Mouse (Mus musculus): Measurements from ENCODE around the gene Serpinb2.

Serpinb2 gene

DNA sequence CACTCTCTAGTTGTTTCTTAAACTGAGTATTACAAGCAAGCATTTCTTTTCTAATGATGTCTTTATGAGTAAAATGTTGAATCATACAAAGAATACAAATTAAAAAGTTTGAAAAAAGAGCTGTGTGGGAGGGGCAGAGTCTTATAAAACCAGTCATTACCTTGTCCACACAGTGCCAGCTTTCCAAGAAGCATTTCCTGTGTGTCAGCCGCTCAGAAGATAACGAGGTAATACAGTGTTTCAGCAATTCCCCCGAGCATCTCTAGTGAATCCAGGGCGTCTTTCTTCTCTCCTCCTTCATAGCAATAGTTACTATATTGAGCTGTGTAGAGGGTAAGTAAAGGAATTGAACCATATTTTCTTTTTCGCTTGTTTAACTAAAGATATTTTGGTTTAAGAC, at the start of gene Serpinb2:
TSS of gene Serpinb2 (plus strand) at position 172 of the 400 bp plus-strand sequence.
- DNase-seq (ENCODE audit: low read depth, low spot score), result no peak

DNA sequence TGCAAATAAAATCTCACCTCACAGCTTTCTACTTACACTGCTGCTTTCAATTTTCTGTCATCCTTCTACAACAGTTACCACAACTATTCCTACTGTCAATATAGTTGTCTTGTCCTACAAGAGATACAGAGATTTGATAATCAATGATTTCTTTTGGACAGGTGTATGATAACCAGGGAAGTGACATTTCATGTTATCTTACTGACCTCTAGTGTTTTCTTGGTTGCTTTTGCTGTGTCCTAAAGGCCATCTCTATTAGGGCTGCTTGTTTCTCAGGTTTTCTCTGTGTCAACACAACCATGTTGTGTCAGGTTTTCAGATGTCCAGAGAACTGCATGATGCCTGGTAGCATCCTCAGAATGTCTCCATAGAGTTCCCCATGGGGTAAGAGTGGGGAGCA, 31.3 kb upstream of the Serpinb2 start:
- no peak for DNase-seq (ENCODE audit: low read depth, low spot score)

DNA sequence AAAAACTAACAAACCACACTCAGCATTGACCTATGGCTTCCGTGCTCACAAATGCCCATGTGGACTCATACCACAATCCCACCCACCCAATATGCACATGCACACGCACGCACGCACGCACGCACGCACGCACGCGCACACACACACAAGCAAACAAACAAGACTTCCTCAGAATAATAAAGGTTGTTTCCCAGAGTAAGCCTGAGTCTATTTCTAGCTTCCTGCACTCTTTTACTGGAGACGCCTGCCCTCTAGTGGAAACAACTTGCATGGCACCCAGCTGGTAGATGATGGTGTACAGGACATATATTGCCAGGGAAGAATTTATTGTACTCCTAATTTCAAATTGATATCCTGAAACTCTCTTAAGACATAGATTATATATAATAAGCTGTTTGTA, 29.8 kb upstream of the Serpinb2 start:
- DNase-seq (ENCODE audit: low read depth, low spot score), result peak; percentile 39

DNA sequence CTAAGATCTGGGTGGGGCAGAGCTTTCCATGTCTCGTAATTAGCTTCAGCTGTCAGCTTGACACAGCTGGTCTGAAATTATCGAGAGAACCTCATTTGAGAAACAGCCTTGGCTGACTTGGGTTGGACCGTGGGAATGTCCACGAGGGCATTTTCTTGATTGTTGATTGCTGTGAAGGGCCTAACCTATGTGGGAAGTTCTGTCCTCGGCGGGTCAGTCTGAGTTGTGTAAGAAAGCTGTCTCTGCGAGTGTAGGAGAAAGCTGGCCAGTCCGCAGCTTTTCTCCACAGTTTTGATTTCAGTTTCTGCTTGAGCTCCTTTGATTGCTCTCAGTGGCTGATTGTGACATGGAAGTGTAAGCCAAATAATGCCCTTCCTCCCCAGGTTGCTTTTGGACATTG, 21.6 kb upstream of the Serpinb2 start:
- no peak for DNase-seq (ENCODE audit: low read depth, low spot score)

DNA sequence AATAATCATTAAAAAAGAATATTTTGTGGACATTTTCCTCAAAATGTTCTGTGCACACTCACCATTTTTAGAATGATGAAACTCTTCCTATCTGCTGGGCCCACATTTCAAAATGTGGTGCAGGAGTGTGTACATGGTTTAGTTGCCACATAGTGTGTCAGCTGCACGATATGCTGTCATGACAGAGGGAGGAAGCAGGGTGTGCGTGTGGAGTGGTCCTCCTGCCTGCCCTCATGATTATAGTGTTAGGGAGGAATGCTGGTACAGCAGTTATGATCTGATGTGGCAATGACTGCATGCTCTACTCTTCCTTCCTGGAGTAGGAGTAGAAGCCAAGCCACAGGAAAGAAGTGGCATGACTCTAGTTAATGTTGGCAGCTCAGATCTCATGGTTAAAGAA, 14.4 kb upstream of the Serpinb2 start:
- no peak for DNase-seq (ENCODE audit: low read depth, low spot score)

DNA sequence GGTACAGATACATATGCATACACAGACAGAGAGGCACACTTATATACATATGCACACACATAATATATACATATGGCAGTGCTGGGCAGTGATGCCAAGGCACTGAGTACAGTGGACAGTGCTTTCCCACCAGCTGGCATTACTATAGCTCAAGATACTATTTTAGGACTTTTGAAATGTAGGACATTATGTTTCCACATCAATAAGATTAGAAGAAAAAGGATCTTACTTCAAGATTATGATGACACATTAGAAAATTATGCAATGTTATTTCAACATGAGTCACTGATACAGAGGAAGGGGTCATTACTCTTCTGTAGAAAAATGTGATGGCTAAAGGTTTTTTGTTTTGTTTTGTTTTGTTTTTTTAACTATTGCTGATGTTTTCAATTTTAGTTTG, 9.2 kb upstream of the Serpinb2 start:
- DNase-seq (ENCODE audit: low read depth, low spot score), result no peak

DNA sequence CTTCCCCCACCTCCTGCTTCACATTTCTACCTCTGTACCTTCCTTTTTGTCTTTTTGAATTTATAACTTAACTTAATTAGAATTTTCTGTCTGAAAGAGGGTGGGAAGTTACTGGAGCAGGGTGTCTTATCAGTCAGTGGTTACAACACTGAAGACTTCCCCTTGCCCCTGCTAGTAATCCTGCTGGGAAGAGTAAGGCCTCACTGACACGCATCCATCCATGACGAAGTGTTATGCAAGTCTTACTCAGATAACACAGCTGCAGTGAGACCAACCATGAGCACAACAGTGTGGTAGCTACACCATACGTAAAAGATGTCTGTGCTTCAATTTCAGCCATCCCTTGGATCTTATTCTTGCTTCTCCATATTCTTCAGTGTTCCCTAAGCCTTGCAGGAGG, 7.9 kb upstream of the Serpinb2 start:
- no peak for DNase-seq (ENCODE audit: low read depth, low spot score)

DNA sequence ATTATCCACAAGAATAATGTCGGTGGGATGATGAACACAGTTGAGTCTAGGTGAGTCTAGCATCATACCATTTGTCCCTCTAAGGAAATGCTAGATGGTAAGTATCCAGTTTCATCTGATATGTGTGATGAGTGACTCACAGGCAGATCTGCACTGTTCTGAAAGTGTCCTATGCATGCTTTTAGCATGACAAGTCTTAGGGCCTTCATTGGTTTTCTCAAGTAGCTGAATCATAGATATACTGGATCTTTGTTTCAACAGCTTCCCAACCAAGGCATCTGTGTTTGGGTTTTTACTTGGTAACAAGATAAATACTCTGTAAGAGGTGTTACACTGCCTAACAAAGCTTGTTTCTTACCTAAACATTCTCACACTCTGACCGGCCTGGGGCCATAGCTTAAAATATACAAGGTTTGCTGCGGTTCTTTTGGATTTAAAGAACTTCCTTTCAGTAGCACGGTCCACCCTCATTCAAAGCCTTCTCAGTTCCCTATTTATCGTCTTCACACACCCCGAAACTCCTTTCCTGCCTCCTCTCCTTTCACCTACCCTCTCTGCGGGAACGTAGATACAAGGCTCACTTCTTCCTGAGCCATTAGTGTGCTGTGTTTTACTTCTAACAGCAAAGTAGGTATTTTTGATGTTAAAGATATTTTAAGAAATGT, 5.2 kb upstream of the Serpinb2 start:
- DNase-seq (ENCODE audit: low read depth, low spot score), result no peak

DNA sequence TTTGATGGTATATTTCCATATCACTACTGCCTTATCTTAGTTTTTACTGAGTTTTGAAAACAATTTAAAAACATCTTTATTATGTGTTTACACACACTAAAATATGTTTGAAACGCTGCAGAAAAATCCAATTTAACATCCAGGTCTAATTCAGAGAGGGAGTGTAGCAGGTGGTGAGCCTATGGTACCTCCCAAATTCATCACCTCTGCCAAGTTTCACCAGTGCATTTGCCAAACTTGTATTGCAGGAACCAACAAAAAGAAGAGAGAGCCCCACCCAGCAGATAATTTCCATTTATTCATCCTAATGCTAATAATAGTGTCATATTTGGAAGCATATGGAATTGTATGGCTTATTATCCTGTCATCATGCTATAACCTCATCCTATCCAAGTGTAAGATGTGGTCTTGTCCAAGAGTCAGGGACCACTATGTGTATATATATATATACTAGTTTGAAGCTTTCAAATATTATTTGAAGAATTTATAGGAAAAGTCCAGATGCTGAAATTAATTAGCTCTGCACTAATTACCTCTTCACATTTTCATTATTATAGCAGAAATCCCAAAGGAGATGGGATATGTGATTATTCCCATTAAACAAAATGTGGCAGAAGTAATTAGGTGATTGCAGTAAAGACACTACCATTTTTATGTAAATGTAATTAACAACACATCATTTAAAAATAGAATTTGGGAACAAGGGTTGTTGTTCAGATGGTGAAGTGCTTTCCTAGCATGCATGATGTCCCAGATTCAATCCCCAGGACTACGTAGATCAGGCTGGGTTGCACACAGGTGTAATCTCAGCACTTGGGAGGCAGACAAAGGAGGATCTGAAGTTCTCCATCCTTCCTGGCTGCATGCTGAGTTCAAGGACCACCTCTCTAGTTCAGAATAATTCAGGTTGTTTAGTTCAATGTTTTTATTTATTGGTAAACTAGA, 1.2 kb downstream of the Serpinb2 start:
- no peak for DNase-seq (ENCODE audit: low read depth, low spot score)

DNA sequence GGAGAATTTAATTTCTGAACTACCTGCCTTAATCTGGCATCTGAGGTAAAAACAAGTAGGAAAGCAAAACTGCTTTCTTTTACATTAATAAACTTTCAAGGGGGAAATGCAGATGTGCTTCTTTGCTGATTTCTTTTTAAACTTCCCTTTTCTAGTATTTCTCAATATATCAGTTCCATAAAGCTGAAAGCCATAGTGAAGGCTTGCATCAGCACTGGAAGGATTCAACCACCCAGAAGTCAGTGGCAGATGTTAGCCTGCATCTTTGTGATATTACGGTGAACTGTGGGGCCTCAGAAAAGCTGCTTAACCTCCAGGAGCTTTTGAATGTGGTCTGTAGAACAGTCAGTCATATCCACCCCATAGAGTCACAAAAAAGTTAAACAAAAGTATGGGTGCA, 2.3 kb downstream of the Serpinb2 start:
- no peak for DNase-seq (ENCODE audit: low read depth, low spot score)

DNA sequence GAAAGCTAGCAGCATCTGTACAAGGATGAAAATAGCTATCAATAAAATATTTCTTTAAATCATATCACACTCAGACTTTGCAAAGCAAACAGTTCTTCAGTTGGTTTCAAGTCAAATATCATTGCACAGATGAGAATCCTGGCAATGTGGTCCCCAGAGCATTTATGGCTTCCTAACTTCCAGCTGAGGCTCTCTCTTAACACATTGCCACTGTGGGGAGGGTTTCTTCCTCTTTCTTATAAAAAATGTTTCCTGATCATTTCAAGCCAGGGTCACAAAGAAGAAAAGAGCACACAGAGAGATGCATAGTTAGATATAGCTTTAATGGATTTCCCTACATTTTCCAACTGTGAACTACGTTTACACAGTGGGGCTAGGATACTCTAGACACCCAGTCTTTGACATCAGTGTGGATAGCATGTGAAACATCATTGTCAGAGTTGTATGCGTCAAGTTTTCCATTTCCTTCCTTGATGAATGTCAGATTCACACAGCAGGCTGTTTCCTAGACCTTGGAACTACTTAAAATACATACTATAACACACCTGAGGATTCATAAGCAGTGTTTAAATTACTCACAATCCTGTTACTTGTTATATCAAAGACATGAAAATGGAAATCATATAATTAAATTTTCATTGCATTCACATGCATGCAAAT, 4.7 kb downstream of the Serpinb2 start:
- DNase-seq (ENCODE audit: low read depth, low spot score), result no peak

DNA sequence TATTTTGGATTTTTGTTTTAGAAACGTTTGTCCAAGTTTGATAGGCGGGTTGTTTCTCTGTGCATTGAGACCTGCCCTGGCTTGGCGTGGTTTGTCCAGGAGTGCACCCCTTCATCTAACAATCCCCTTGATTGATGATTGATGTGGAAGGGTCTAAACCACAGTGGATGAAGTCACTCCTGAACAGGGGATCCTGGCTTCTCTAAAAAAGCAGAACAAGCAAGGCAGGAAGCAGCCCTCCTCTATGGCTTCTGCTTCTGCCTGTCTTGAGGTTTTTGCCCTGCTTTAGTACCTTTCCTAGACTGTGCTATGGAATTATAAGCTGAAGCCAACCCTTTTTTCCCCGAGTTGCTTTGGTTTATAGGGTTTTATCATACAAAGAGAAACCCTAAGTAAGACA, 14.4 kb downstream of the Serpinb2 start:
- no peak for DNase-seq (ENCODE audit: low read depth, low spot score)

DNA sequence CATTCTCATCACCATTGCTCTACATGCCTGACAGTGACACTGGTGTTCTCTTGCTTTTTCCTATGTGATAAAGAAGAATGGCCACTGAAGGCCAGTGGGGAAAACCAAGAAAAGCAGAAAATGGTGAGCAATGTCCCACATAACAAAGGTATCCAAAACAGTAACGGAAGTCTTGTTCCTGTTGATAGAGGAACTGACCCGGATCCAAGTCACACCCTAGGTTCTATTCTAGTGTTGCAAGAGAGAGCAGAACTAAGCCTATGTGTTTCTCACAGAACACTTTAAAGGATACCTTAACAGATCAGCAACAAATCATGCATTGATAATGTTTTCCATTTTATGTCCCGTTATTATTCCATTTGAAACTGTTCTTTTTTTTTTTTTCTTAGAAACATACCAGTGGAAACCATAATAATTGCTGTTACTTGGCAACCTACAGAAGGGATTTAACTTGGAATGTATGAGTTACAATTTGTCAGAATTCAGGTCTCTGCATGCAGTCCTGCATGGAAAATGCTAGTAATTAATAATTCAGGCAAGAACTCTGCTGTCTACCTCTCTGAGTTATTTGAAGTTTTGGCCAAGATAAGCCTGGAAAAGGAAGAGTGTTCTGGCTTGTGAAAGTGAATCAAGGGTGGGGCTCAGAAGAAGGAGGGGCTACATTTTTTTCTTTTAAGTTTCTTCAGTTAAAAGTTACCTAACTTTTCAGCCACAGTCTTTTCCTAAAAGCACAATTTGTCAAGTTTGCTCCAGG, 17.3 kb downstream of the Serpinb2 start:
- DNase-seq (ENCODE audit: low read depth, low spot score), result no peak

DNA sequence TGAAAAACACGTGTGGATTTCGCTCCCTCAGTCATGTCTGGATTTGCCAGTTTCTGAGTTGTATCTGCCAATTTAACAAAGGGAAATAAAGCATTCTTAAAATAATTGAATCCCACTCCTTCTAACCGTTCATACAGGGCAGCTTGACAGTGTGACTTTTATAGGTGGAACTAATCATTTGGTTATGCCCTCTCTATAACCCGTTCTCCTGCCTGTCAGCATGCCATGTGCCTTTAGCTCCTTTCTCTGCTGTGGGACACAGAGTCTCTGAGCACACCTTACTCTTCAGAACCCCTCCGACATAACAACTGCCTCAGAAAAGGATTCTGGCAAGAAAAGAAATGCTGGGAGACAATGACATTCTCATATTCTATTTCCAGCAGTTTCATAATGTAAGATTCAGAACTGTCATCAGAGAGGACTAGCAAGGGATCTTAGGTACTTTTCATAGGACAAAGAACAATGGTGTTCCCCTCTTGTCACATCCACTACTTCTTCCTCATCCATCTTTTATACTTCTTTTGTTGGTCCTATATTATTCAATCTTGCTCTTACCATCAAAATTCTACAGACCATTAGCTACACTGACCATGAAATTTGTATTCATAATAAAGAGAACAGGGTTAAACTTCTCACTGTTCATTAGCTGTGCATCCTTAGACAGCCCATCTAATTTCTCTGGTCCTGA, 18.3 kb downstream of the Serpinb2 start:
- no peak for DNase-seq (ENCODE audit: low read depth, low spot score)

DNA sequence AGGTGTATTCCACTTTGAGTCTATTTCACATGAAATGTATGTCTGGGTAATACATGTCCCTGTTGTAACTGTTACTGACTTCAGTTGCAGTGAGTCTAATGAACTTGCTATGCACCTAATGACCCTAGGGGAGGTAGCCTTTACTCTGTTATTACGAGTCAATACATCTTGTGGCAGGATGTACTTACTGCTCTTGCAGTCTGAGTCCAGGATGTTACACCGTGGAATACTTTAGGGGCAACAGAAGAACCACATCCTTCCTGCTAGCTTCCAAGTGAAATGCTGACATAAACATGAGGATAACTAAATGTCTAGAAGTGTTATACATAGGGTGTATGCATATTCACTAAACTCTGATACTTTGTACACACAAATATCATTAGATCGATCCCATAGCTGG, 22.5 kb downstream of the Serpinb2 start:
- no peak for DNase-seq (ENCODE audit: low read depth, low spot score)

DNA sequence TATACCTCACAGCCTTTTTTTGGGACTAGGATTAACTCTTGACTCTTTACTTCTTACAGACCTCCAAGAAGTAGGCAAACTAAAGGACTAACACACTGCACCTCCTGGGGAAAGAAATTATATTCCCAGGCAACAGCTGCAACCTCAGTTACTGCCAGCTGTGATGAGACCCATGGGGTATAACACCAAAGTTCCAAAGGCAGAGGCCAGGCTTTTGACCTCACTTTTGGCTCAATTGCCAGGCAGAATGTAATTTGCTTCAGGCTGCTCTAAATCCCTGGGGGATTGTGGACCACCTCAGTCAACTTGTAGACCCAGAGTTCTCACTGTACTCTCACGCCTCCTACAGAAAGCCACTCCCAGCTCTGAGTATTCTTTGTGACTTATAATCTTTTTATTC, 26.2 kb downstream of the Serpinb2 start:
- DNase-seq (ENCODE audit: low read depth, low spot score), result no peak

DNA sequence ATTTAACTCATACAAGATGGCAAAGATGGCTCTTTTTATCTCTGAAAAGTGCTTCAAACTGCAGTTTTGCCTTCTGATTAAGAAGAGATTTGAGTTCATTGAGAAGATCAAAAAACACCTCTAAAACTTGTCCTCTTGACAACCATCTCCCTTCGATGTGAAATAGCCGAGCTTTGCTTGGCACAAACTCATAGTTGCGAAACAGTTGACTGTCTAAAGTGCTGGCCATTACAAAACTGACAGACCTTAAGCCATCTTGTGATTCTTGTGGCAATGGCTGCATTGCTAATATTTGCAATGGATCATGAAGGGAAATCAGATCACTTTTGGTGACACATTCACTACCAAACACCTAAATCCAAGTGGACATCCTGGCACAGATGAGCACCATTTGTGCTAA, 48.3 kb downstream of the Serpinb2 start:
- DNase-seq (ENCODE audit: low read depth, low spot score), result no peak

DNA sequence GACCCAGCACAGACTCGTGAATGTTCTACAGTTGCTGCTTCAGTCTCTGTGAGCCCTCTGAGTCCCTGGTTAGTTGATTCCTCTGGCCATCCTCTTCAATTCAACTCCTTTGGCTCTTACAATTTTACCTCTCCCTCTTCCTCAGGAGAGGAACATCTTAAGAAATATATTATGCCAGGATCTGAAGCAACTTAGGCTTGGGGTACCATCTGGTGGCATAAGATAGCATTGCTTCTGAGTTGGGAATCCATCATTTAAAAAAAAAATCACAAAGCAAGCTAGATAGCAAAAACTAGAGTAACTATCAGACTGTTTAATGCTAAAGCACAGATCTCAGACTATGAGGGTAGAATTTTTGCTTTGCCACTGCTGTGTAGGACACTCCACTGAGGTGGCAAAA, 50.9 kb downstream of the Serpinb2 start:
- peak; percentile 12 for DNase-seq (ENCODE audit: low read depth, low spot score)

DNA sequence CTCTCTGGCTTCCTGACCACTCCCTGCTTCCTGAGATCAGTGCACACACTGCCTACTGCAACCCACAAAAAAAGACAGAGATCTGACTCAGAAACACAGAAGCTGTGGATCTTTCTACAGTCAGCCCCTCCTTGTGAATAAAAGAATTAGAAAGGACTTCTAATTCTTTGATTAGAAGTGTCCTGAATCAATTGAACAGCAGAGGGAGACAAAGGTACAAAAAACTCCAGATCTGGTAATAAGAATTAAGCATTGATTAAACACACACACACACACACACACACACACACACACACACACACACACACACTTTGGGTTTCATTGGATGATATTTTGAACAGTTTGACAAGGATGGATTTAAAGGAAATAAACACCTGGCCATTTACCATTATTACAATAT, 54.4 kb downstream of the Serpinb2 start:
- DNase-seq (ENCODE audit: low read depth, low spot score), result no peak

DNA sequence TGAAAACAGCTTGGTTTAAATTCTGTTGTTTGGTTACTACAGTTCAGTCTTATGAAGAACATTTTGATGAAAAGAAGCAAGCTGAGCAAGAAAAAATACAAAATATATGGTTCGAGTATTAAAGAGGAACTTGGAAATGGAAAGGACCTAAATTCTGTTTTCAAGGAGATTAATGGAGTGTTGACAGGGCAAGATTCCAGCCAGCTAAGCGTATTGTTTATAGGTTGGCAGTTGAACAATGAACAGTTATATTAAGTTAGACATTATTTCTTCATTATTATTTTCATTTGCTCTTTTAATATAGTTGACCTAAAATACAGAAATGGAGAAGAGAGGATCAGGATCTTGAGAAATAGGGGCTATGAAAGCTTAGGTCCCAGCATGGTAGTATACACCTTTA, 64.9 kb downstream of the Serpinb2 start:
- no peak for DNase-seq (ENCODE audit: low read depth, low spot score)

DNA sequence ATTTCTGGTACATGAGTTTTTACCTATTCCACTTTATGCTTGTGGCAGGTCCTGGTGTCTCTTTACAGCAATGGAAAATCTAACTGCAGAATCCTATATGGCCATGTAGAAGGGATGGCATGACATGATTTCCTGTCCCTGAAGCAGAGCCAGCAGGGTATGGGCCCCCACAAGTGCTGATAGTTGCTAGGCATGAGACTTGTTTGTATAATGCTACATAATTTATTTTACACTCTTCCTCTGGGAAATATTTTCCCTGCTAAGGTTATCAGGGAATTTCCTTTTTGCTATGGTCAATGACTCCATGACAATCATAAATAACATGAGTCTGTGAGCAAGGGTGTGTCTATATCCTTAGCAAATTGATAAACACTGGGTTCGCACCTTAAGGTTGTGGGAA, 66.3 kb downstream of the Serpinb2 start:
- no peak for DNase-seq (ENCODE audit: low read depth, low spot score)
